Mouse (Mus musculus): ENCODE results near the gene Sgip1.

DNA sequence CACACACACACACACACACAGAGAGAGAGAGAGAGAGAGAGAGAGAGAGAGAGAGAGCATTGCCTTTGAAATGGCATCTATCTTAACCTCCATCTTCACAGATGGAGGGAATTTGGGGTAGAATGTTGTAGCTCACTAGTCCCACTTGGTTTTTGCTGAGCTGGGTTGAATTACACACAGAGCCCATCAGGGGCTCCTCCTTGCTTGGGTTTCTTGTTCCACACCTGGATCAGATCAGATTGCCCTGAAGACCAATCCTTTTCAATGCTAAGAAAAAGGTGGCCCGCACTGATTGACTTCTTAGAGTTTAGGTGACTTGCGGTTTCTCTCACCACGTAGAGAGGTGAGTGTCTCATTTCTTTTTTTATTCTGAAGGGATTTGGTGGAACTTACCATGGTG, 250.6 kb downstream of the Sgip1 start:
- no peak for TF ChIP-seq CTCF (IDR thresholded peaks at IDR 0.05; ENCODE audit: control insufficient read depth, insufficient read depth, insufficient replicate concordance, low read depth, low read length)
- no peak for TF ChIP-seq POLR2A (IDR thresholded peaks at IDR 0.05; ENCODE audit: control insufficient read depth, low read depth, low read length)

Measured in testis, adult 2 months (tissue).